Mouse (Mus musculus) testis, adult 2 months (tissue): ENCODE data around the gene Naa11.

ENCODE experiments used
- CTCF ChIP-seq: fragments of 200-500 bp; IDR thresholded peaks from 2 replicates; pipeline ENCODE4 v1.5.1; 2012; ENCODE audit warnings: low read depth, mild to moderate bottlenecking, inconsistent platforms, low read length, moderate library complexity; ENCODE audit not compliant: control insufficient read depth, insufficient read depth, insufficient replicate concordance
- POLR2A ChIP-seq: fragments of 200-500 bp; IDR thresholded peaks from 2 replicates; pipeline ENCODE4 v1.6.1; 2012; ENCODE audit warnings: low read depth, mild to moderate bottlenecking, inconsistent platforms, low read length, moderate library complexity; ENCODE audit not compliant: control insufficient read depth

- TF ChIP-seq CTCF: no peak
- TF ChIP-seq POLR2A: no peak
Measured at GRCm38 (mm10) chr5:97429976-97430375, 37.8 kb upstream of the Naa11 start.
